Mouse (Mus musculus): ENCODE results near the gene Akr1c14.

GRCm38 (mm10) chr13:4032512-4032911 lies 16.3 kb upstream of the Akr1c14 start:
- TF ChIP-seq CTCF (IDR thresholded peaks at IDR 0.05; ENCODE audit: borderline replicate concordance, extremely low read depth, insufficient read depth, insufficient read length) (no peak), POLR2A (IDR thresholded peaks at IDR 0.05; ENCODE audit: borderline replicate concordance, extremely low read depth, insufficient read depth, insufficient read length, poor library complexity, severe bottlenecking) (no peak)

Measured in brain, embryonic 14.5 days (tissue).